Mouse (Mus musculus) erythroid progenitor cell, adult 5-6 weeks (primary cell): ENCODE results near the gene Gabbr1. TPM values are rescaled to one million over a fixed set of nuclear protein-coding genes. Genes with fewer than 3 reads are reported as not detected.
"Not testable (repeated sequence)": the region's sequence is repeated elsewhere in the genome, so short reads cannot be mapped to it uniquely, and the experiment has no call there.

Experiments
- ATAC-seq: replicated peaks from 2 replicates; pipeline ENCODE4 v1.8.0; 2016; ENCODE audit warnings: moderate number of reproducible peaks, mild to moderate bottlenecking, moderate TSS enrichment, inconsistent platforms; ENCODE audit not compliant: poor library complexity, low FRiP score, severe bottlenecking
- total RNA-seq, 2 experiments: library from RNA; stranded (forward) in 1 of 2; stranded (reverse) in 1 of 2; fragments of 150-400 nt in 1 of 2; fragments of 186-747, 209-891 nt in 1 of 2; gene quantifications; 2 replicates each; pipeline versions ENCODE4 v1.2.3 to v1.2.4; 2015 to 2017; ENCODE audit warnings: low replicate concordance in 2 of 2

Gene Gabbr1
- total RNA-seq (2015; ENCODE audit: low replicate concordance): 3.8 and 11.5 TPM in 2 replicates
- 0.51 and 1.5 TPM in 2 replicates for total RNA-seq (2017; ENCODE audit: low replicate concordance)

DNA sequence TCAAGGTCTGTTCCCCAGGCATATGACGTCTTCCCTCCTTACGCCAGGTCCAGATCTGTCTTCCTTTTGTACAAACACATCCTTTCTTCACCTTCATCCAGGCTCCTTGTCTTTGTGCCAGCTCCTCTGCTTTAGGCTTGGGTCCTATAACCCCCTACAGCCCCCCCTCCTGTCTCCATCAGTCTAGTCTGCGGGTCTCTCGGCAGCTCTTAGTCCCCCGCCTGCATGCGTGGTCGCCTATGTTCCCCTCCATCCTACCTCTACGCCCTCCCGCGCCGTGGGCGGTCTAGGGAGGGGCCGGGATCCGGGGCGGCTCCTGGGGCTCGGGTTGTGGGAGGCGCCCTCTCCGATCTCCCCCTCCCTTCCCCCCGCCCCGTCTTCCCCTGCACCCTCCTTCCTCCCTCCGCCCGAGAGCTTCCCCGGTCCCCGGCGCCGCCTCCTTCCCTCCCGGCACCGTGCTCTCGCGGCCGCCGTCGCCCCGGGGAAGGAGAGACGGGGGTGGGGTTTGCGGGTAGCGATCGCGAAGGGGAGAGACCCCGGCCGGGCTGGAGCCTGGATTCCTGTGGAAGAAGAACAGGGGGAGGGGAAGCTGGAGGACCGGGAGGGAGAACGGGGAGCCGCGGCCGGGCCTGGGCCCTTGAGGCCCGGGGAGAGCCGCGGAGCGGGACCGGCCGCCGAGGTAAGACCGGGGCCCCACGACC, at the start of gene Gabbr1:
Gene Gabbr1, plus strand, starts transcription at position 356 of the 701 bp plus-strand sequence.
- ATAC-seq: no peak

- ATAC-seq: no peak
Measured at GRCm38 (mm10) chr17:36997033-36997735, 48.6 kb upstream of the Gabbr1 start.

GRCm38 (mm10) chr17:36998477-36998876, 47.3 kb upstream of the Gabbr1 start:
- ATAC-seq: no peak

DNA sequence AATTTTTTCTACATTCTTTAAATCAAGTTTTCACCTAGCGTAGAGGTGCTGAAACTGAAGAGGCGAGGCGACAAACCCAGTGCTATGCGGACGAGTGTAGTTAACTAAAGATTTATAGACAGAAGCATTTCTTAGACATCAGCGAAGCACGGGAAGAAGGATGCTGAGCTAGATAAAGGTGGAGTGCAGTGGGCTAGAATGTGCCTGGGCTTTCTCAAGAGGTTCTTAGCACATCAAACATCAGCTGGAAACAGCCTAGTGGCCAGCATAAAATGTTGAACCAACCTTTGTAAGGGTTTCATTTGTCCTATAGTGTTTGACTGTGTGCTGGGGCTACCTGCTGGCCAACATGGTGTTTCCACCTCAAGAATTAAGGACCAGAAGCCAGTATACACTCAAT, 44.9 kb upstream of the Gabbr1 start, which contains the start of gene Zfp57:
Gene Zfp57, plus strand, starts transcription at position 301 of the 400 bp plus-strand sequence.
- no peak for ATAC-seq

- ATAC-seq: no peak
Measured at GRCm38 (mm10) chr17:37002364-37003330, 43.1 kb upstream of the Gabbr1 start.

DNA sequence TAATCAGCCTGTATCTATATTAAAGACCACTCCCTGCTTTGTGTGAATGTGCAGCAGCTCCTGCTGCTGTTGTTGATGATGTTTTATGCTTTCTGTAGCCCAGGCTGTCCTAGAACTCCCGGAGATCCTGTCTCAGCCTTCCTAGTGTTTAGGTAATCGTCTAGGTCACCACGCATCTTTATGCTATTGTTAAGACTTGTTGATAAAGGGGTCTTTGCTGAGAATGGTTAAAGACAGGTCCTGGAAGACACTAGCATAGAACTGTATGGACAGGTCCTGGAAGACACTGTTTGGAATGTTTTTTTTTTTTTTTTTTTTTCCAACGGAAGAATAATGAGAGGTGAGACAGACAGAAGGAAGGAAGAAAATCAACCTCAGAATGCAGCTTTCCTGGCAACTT, 42.4 kb upstream of the Gabbr1 start:
- ATAC-seq: no peak

DNA sequence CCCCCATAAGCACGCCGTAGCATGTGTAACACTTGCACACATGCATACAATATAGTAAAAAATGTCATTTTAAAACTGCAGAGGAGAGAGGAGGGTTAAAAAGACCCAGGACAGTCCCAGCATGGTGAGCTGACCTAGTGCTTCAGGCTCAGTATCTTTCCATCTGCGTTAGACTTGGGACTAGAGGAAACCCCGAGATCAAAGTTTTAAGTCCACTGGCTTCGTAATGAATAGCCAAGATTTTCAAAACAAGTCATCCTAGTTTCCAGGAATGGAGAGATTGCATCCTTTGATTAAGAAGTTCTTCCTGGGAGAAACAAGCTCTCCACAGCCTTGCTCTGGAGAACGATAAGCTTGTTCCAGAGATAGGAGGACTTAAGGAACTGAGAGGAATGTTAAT, 37.6 kb upstream of the Gabbr1 start:
- ATAC-seq: no peak

GRCm38 (mm10) chr17:37009460-37010042, 36.2 kb upstream of the Gabbr1 start:
- no peak for ATAC-seq

- ATAC-seq: no peak
Measured at GRCm38 (mm10) chr17:37011719-37012118, 34.0 kb upstream of the Gabbr1 start.

DNA sequence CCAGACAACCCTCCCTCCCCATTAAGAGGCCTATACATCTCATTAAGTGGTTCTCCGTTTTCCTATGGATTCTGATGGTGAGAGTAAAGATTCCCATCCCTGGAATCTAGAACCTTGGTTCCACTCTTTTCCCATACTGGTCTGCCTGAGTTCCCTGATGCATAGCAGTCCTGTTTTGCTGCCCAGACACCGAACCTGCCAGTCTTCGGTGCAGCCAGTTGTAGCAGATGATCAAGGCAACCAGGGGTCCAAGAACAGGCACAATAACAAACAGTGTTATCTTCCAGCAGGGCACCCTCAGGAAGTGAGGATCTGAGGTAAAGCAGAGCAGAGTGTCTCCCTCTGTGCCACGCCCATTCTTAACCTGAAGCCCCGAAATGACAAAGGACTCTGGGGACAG, 33.6 kb upstream of the Gabbr1 start:
- ATAC-seq: no peak

- no peak for ATAC-seq
Measured at GRCm38 (mm10) chr17:37016333-37016732, 29.4 kb upstream of the Gabbr1 start.

DNA sequence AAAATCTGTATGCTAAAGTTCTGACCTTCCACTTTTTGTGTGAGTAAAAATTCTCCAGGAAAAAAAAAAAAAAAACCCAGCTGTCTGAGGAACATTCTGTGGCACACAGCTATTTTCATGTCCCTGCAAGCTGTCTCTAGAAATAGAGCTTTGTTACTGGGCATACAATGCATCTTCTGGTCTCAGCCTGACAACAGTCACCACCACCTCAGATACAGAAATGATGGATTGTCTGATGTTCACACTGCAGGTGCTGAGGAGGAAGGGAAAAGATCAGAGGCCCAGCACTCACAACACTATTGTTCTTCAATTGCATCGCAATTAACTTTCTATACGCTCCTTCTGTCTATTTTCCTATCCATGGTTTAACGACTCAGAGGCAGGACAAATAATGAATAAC, 27.4 kb upstream of the Gabbr1 start:
- no peak for ATAC-seq

DNA sequence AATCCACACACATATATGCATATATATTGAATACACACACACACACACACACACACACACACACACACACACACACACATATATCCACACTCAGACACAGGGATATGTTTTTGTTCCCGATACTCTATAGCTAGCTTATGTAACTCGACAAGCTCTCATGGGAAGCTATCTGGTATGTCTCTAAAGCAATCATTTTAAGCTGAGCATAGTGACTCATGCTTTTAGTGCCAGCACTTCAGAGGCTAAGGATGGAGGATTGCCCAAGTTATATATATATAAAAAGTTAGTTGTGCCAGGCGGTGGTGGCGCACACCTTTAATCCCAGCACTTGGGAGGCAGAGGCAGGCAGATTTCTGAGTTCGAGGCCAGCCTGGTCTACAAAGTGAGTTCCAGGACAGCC, 26.5 kb upstream of the Gabbr1 start:
- ATAC-seq: not testable (repeated sequence)

DNA sequence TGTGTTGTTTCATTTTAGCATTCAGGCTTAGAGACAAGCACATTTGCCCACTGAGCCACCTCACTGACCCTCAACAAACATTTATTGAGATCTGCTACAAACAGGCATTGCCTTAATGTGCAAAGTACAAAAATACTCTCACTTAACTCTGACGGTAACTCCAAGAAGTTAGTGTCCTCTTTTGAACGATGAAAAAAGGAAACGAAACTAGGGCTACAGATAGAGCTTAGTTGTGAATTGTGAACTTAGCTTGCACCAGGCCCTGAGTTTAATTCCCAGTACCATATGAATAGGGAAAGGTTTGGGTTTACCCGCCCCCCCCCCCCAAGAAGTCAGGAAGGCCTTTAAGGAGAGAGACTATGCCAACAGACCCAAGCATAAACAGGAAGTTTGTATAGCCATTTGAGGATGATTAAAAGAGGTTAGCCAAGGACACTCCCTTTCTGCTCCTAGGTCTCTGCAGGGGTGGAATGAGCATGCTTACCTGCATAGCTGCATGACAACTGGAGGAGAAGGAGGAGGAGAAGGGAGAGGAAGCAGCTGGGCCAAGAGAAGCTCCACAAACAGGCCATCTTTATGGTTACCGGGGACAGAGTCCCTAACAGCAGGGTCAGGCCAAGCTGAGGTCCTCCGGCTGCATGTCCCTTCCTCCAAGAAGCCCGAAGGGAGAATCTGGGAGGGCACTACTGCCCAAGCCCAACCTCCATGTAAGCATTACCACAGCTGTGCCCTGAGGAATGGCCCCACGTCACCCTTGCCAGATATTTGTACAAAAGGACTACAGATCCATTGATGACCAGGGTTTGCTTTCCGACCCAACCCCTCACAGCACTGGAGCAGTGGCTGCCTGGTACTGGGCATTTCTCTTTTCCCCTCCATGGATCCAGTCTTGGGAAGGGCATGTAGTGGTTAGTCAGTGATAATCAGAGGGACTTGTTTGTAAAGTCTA, 22.9 kb upstream of the Gabbr1 start, which contains the start of gene Mog:
Gene Mog, minus strand, starts transcription at position 771 of the 949 bp plus-strand sequence.
- ATAC-seq: no peak

GRCm38 (mm10) chr17:37026425-37026824, 19.3 kb upstream of the Gabbr1 start:
- ATAC-seq: no peak

GRCm38 (mm10) chr17:37027486-37027885, 18.3 kb upstream of the Gabbr1 start:
- no peak for ATAC-seq

- no peak for ATAC-seq
Measured at GRCm38 (mm10) chr17:37028212-37028611, 17.6 kb upstream of the Gabbr1 start.

DNA sequence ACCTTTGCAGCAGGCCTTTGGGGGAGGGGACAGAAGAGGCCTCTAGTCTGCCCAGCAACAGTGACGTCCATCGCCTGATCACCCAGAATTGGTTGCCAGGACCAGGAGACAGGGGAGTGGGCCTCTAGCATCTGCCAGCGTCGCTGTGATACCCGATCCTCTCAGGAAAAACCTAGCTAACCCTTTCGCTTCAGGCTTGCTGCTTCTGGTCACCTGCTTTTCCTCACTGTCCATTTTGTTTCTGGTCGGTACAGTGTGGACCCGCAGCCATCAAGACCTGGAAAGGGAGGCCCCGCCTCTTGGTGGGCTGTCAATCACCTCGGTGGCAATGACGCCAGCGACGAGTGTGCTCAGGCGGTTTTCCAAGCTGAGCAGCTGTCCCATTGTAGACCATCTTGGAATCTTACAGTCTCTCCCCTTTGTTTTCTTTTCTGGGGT, 17.1 kb upstream of the Gabbr1 start:
- ATAC-seq: no peak
